Comparison of ENCODE assay signal across 16 mouse cellular contexts in the genomic region with DNA sequence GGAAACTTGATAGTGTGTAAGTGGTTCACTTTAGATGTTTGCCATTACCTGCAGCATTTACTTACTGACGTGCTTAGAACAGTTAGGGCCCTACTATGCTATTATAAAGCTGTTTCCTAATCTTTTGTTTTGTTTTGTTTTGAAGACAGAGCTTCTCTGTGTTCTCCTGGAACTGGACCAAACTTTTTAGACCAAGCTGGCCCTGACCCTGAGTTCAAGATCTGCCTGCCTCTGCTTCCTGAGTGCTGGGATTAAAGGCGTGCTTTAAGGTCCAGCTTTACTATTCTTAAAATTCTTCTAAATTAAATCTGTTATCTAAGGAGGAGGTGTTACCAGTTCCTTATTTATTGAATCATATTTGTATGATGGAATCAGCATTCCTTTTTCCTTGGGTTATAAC.
"Had no signal": no experiment of that assay in that cellular context is flagged by ENCODE, and none has a peak within 500 bp of the region (broad histone marks: within the 10 kb centered on the region; RNA-seq: fewer than 3 reads in every experiment).

No protein-coding gene starts in this region.

- H3K27me3 ChIP-seq: neural tube, embryonic 13.5 days; neural tube, embryonic 15.5 days; stomach, embryonic 15.5 days had no signal

- H3K4me1 ChIP-seq: neural tube, embryonic 13.5 days; neural tube, embryonic 15.5 days; stomach, embryonic 15.5 days had no signal

- H3K4me3 ChIP-seq: neural tube, embryonic 13.5 days; neural tube, embryonic 15.5 days; stomach, embryonic 15.5 days had no signal

- H3K27ac ChIP-seq: neural tube, embryonic 13.5 days; neural tube, embryonic 15.5 days; stomach, embryonic 15.5 days; stomach, postnatal 0 days had no signal

- DNase-seq: retina, postnatal 1 day; right cerebral cortex, adult 18-20 months; right cerebral cortex, postnatal 14 days; right cerebral cortex, postnatal 25 days; right cerebral cortex, postnatal 4 days; spleen, adult 18-20 months; thymus, adult 18-20 months; thymus, adult 2 months; thymus, postnatal 14 days; thymus, postnatal 25 days; thymus, postnatal 36 days; thymus, postnatal 4 days had no signal
